Mouse (Mus musculus): ENCODE results near the gene Scnn1g. TPM values are rescaled to one million over a fixed set of nuclear protein-coding genes. Genes with fewer than 3 reads are reported as not detected.

Gene Scnn1g
- polyA plus RNA-seq (2014; fragmentation: Nextera tagmentation; extraction: Ambion mirVana), result 0.09 TPM in 1 of 2 replicates, not detected in the other

- Histone ChIP-seq H3K36me3 (ENCODE audit: control insufficient read depth, insufficient read depth, low read length) (no peaks in the 10 kb centered on the region), H3K27ac (replicated peaks; ENCODE audit: low read depth, low read length) (no peak within 1 kb of the TSS), H3K4me2 (ENCODE audit: low read length) (peak within 1 kb of the TSS; percentile 73), H3K27me3 (ENCODE audit: control insufficient read depth, insufficient read depth, low read length) (peaks cover 28% of the 10 kb centered on the region), H3K9ac (replicated peaks; ENCODE audit: low read length) (0 out of 2 replicates have a peak within 1 kb of the TSS, but pooled peaks have one; percentile 16), H3K9me3 (ENCODE audit: control insufficient read depth, low read length) (no peaks in the 10 kb centered on the region), H3K4me3 (replicated peaks; ENCODE audit: low read depth, low read length) (peak within 1 kb of the TSS; percentile 35), H3K4me1 (ENCODE audit: control insufficient read depth, insufficient read depth, low read length) (peaks cover 7% of the 10 kb centered on the region; the same call in 1 of the 2 replicates)
- under 1% methylated on average over 38 of the region's 38 CpGs for WGBS
- peak; percentile 72; the same call in 1 of the 2 replicates for ATAC-seq (ENCODE audit: low FRiP score, low TSS enrichment)
- peak; percentile 91 for DNase-seq
Observed at GRCm38 (mm10) chr7:121734171-121734831, at the start of gene Scnn1g. TSS of gene Scnn1g (plus strand) at chr7:121734479.

GRCm38 (mm10) chr7:121685140-121685984 is 48.9 kb upstream of the Scnn1g start:
- Histone ChIP-seq H3K36me3 (ENCODE audit: control insufficient read depth, insufficient read depth, low read length) (no peaks in the 10 kb centered on the region), H3K4me1 (ENCODE audit: control insufficient read depth, insufficient read depth, low read length) (no peaks in the 10 kb centered on the region), H3K27ac (replicated peaks; ENCODE audit: low read depth, low read length) (no peak overlapping the region), H3K27me3 (ENCODE audit: control insufficient read depth, insufficient read depth, low read length) (no peaks in the 10 kb centered on the region), H3K9me3 (ENCODE audit: control insufficient read depth, low read length) (no peaks in the 10 kb centered on the region), H3K9ac (replicated peaks; ENCODE audit: low read length) (no peak overlapping the region), H3K4me2 (ENCODE audit: low read length) (no peak overlapping the region), H3K4me3 (replicated peaks; ENCODE audit: low read depth, low read length) (no peak overlapping the region)
- WGBS, result 92% methylated on average over 5 of the region's 5 CpGs
- no peak for ATAC-seq (ENCODE audit: low FRiP score, low TSS enrichment)
- no peak for DNase-seq

DNA sequence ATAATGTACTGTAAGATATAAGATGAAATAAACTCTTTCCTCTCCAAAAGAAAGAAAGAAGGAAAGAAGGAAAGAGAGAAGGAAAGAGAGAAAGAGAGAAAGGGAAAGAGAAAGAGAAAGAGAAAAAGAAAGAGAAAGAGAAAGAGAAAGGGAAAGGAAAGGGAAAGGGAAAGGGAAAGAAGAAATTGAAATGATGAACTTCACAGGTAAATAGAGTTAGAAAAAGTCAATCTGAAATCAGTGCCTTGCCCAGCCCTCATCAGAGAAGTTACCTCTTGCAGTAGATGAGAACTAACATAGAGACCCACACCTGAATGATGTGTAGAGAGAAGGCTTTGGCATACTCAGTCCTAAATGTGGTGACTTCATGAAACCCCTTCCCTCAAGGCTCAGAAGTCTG is 44.9 kb upstream of the Scnn1g start:
- H3K36me3 ChIP-seq (ENCODE audit: control insufficient read depth, insufficient read depth, low read length), result no peaks in the 10 kb centered on the region
- no peak overlapping the region for H3K4me3 ChIP-seq (replicated peaks; ENCODE audit: low read depth, low read length)
- no peak overlapping the region for H3K27ac ChIP-seq (replicated peaks; ENCODE audit: low read depth, low read length)
- H3K27me3 ChIP-seq (ENCODE audit: control insufficient read depth, insufficient read depth, low read length), result no peaks in the 10 kb centered on the region
- no peaks in the 10 kb centered on the region for H3K9me3 ChIP-seq (ENCODE audit: control insufficient read depth, low read length)
- no peaks in the 10 kb centered on the region; the same call in 1 of the 2 replicates for H3K4me1 ChIP-seq (ENCODE audit: control insufficient read depth, insufficient read depth, low read length)
- H3K9ac ChIP-seq (replicated peaks; ENCODE audit: low read length), result no peak overlapping the region
- ATAC-seq (ENCODE audit: low FRiP score, low TSS enrichment), result no peak
- no peak overlapping the region for H3K4me2 ChIP-seq (ENCODE audit: low read length)
- DNase-seq, result no peak

GRCm38 (mm10) chr7:121691803-121692202 is 42.5 kb upstream of the Scnn1g start:
- no peak overlapping the region for H3K9ac ChIP-seq (replicated peaks; ENCODE audit: low read length)
- H3K4me3 ChIP-seq (replicated peaks; ENCODE audit: low read depth, low read length), result no peak overlapping the region
- H3K36me3 ChIP-seq (ENCODE audit: control insufficient read depth, insufficient read depth, low read length), result no peaks in the 10 kb centered on the region
- no peak overlapping the region for H3K4me2 ChIP-seq (ENCODE audit: low read length)
- no peaks in the 10 kb centered on the region; the same call in 1 of the 2 replicates for H3K4me1 ChIP-seq (ENCODE audit: control insufficient read depth, insufficient read depth, low read length)
- ATAC-seq (ENCODE audit: low FRiP score, low TSS enrichment) (no peak), DNase-seq (no peak)
- H3K9me3 ChIP-seq (ENCODE audit: control insufficient read depth, low read length), result no peaks in the 10 kb centered on the region
- no peaks in the 10 kb centered on the region for H3K27me3 ChIP-seq (ENCODE audit: control insufficient read depth, insufficient read depth, low read length)
- WGBS, result 84% methylated on average over 2 of the region's 2 CpGs
- no peak overlapping the region for H3K27ac ChIP-seq (replicated peaks; ENCODE audit: low read depth, low read length)

GRCm38 (mm10) chr7:121697170-121697569 is 37.1 kb upstream of the Scnn1g start:
- 0 out of 2 replicates have a peak, but pooled peaks cover 4% of the 10 kb centered on the region for H3K4me1 ChIP-seq (ENCODE audit: control insufficient read depth, insufficient read depth, low read length)
- H3K4me3 ChIP-seq (replicated peaks; ENCODE audit: low read depth, low read length), result no peak overlapping the region
- ATAC-seq (ENCODE audit: low FRiP score, low TSS enrichment) (no peak), DNase-seq (no peak)
- no peak overlapping the region for H3K9ac ChIP-seq (replicated peaks; ENCODE audit: low read length)
- no peaks in the 10 kb centered on the region for H3K9me3 ChIP-seq (ENCODE audit: control insufficient read depth, low read length)
- H3K27me3 ChIP-seq (ENCODE audit: control insufficient read depth, insufficient read depth, low read length), result no peaks in the 10 kb centered on the region
- no peak overlapping the region for H3K27ac ChIP-seq (replicated peaks; ENCODE audit: low read depth, low read length)
- no peaks in the 10 kb centered on the region for H3K36me3 ChIP-seq (ENCODE audit: control insufficient read depth, insufficient read depth, low read length)
- H3K4me2 ChIP-seq (ENCODE audit: low read length), result no peak overlapping the region

DNA sequence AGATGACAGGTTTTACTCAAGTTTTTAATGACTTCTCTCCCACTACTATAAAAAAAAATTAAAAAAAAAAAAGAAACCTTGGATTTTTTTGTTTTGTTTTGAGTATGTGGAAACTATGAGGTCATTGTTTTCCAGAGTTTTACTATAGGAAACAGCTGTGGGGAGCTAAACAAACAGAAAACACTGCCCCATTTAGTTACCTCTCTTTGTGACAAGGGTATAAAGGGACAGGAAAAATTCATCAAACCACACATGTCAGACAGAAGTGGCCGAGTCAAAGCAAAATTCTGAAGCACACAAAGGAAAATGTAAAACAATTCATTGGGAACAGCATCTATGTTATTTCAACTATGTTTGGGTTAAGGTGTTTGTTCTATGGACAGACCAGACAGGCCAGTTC is 36.7 kb upstream of the Scnn1g start:
- H3K4me1 ChIP-seq (ENCODE audit: control insufficient read depth, insufficient read depth, low read length), result 0 out of 2 replicates have a peak, but pooled peaks cover 4% of the 10 kb centered on the region
- no peak overlapping the region for H3K27ac ChIP-seq (replicated peaks; ENCODE audit: low read depth, low read length)
- no peak overlapping the region for H3K4me2 ChIP-seq (ENCODE audit: low read length)
- DNase-seq, result no peak
- H3K36me3 ChIP-seq (ENCODE audit: control insufficient read depth, insufficient read depth, low read length), result no peaks in the 10 kb centered on the region
- no peaks in the 10 kb centered on the region for H3K27me3 ChIP-seq (ENCODE audit: control insufficient read depth, insufficient read depth, low read length)
- no peaks in the 10 kb centered on the region for H3K9me3 ChIP-seq (ENCODE audit: control insufficient read depth, low read length)
- H3K9ac ChIP-seq (replicated peaks; ENCODE audit: low read length), result no peak overlapping the region
- no peak for ATAC-seq (ENCODE audit: low FRiP score, low TSS enrichment)
- WGBS, result 77% methylated on average over 1 of the region's 1 CpGs
- no peak overlapping the region for H3K4me3 ChIP-seq (replicated peaks; ENCODE audit: low read depth, low read length)

DNA sequence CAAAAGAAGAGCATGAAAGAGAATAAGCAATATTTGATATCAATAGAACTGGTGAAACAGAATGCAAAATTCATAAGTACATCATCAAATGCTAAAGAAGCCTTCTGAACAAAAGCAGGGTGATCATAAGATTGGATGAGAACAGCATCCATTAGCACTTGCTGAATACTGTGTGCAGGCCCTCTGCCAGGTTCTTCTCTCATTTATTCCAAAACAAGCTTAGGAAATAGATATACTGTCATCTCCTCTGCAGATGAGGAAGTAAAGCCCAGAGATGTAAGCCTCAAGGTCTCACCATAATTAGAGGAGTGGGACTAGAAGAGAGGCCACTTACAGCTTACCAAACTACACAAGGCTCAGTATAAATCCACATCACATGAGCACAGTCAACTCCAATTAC is 35.1 kb upstream of the Scnn1g start:
- no peak overlapping the region for H3K27ac ChIP-seq (replicated peaks; ENCODE audit: low read depth, low read length)
- DNase-seq (no peak), ATAC-seq (ENCODE audit: low FRiP score, low TSS enrichment) (no peak)
- H3K4me1 ChIP-seq (ENCODE audit: control insufficient read depth, insufficient read depth, low read length), result peaks cover 11% of the 10 kb centered on the region
- no peak overlapping the region for H3K9ac ChIP-seq (replicated peaks; ENCODE audit: low read length)
- no peaks in the 10 kb centered on the region for H3K27me3 ChIP-seq (ENCODE audit: control insufficient read depth, insufficient read depth, low read length)
- H3K9me3 ChIP-seq (ENCODE audit: control insufficient read depth, low read length), result no peaks in the 10 kb centered on the region
- H3K4me2 ChIP-seq (ENCODE audit: low read length), result no peak overlapping the region
- no peaks in the 10 kb centered on the region for H3K36me3 ChIP-seq (ENCODE audit: control insufficient read depth, insufficient read depth, low read length)
- no peak overlapping the region for H3K4me3 ChIP-seq (replicated peaks; ENCODE audit: low read depth, low read length)

DNA sequence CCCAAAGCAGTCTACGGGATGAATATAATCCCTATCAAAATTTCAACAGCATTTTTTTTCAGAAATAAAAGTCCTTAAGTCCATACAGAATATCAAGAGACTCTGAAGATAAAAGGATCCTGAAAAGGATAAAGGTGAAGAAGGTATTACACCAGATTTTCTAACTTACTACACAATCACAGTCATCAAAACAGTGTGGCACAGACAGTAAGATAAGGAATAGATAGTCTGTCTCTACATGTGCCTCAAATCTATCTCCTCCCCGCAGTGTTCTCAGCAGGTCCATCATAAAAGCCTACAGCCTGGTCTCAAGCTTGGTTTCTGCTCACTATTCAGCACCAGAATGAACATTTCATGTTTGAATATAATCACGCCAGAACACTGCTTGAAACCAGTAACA is 33.8 kb upstream of the Scnn1g start:
- H3K27me3 ChIP-seq (ENCODE audit: control insufficient read depth, insufficient read depth, low read length), result no peaks in the 10 kb centered on the region
- H3K27ac ChIP-seq (replicated peaks; ENCODE audit: low read depth, low read length), result no peak overlapping the region
- H3K36me3 ChIP-seq (ENCODE audit: control insufficient read depth, insufficient read depth, low read length), result no peaks in the 10 kb centered on the region
- DNase-seq, result no peak
- no peak for ATAC-seq (ENCODE audit: low FRiP score, low TSS enrichment)
- H3K9me3 ChIP-seq (ENCODE audit: control insufficient read depth, low read length), result no peaks in the 10 kb centered on the region
- no peak overlapping the region for H3K4me3 ChIP-seq (replicated peaks; ENCODE audit: low read depth, low read length)
- H3K9ac ChIP-seq (replicated peaks; ENCODE audit: low read length), result no peak overlapping the region
- H3K4me1 ChIP-seq (ENCODE audit: control insufficient read depth, insufficient read depth, low read length), result peaks cover 24% of the 10 kb centered on the region
- H3K4me2 ChIP-seq (ENCODE audit: low read length), result no peak overlapping the region
- 89% methylated on average over 3 of the region's 3 CpGs for WGBS
